Mouse (Mus musculus) cerebellum, adult 9-10 months (tissue): ENCODE measurements around the gene Rassf6.

ENCODE experiments used
- DNase-seq: peaks from one replicate; pipeline ENCODE4 v3.0.0; 2022

The Rassf6 gene

GRCm38 (mm10) chr5:90564161-90564560, 76.3 kb downstream of the Rassf6 start:
- no peak for DNase-seq

DNA sequence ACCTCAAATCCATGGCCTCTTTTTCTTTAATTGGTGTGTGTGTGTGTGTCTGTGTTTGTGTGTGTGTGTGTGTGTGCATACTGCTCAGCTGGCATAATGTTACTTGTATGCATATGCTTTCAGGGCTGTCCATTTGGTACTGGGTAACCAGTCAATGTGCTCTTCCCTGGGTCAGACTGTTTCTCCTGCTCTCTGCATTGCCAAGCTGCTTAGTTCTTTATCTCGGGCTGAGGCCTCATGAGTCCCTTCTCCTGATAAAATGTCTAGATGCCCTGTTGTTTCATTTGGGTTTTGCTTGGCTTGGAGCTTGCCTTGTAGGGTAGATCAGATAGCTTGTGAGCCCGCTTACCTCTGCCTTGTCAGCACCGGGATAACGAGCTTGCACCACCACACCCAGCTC, 77.6 kb downstream of the Rassf6 start:
- DNase-seq = no peak

- no peak for DNase-seq
Measured at GRCm38 (mm10) chr5:90561721-90562275, 78.7 kb downstream of the Rassf6 start.

- no peak for DNase-seq
Measured at GRCm38 (mm10) chr5:90560743-90561142, 79.7 kb downstream of the Rassf6 start, which contains the start of gene 5830473C10Rik. Gene 5830473C10Rik (plus strand): TSS chr5:90561107.

DNA sequence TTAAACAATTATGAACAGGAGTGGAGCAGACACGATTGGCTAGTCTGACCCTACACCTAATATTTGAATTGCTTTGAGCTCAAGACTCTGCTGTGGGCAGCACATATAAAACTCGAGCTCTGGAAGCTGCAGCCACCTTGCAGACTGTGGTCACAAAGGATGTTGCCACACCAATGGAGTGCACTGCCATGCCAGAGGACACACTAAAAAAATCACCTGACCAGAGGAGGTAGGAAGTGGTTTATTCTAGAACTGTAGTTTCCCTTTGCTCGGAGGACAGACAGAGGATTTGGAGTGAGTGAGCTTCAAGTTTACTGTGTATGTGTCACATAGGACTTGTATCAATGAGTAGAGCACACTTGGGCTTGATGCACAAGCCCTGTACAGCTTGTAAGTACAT, 84.4 kb downstream of the Rassf6 start:
- no peak for DNase-seq
